Mouse (Mus musculus) heart, adult 11 months (tissue): ENCODE measurements around the gene Sgpp2.

Experiments
- DNase-seq: peaks from one replicate; pipeline ENCODE4 v3.0.0; 2022

Sgpp2 gene

GRCm38 (mm10) chr1:78339941-78340340 lies 29.8 kb downstream of the Sgpp2 start:
- DNase-seq, result peak; percentile 70

- DNase-seq, result peak; percentile 6
Measured at GRCm38 (mm10) chr1:78340584-78340983, 30.4 kb downstream of the Sgpp2 start.

DNA sequence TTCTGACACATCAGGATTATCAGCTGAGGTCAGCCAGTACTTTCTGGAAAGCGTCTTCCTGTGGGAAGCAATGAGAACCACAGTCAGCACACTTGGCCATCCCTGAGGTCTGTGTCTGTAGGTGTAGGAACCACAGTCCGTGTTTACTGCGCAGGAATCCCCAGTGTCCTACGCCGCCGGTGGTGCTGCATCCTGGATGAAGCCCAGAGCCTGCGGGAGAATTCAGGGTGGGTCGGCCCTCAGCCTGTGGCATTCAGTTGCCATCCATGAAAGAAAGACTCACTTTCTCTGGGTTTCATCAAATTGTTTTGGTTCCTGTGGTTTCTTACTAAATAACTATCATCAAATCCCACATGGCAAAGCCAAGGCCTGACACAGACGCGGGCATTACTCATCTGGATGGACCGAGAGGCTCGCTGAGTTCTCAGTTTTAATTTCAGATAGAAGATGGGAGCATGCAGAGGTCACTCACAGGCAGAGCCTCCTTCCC lies 37.2 kb downstream of the Sgpp2 start:
- DNase-seq, result peak; percentile 89

DNA sequence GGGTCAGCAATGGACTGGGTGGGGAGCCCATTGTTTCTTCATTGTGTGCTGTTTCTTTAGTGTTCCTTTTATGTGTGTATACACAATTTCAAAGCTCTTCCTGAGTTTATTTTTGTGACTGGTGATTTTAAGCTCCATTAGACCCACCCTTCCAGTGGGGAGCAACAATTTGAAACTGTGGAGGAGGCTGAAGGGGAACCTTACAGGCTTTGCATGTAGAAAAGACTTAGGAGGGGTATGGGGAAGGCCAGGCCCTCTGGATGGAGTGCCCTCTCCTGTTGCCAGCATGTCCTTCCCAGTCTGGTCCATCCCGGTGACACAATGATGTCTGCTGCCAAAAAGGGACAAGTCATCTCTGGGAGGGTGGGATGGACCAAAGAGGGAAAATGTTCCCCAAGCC lies 39.1 kb downstream of the Sgpp2 start:
- peak; percentile 85 for DNase-seq

DNA sequence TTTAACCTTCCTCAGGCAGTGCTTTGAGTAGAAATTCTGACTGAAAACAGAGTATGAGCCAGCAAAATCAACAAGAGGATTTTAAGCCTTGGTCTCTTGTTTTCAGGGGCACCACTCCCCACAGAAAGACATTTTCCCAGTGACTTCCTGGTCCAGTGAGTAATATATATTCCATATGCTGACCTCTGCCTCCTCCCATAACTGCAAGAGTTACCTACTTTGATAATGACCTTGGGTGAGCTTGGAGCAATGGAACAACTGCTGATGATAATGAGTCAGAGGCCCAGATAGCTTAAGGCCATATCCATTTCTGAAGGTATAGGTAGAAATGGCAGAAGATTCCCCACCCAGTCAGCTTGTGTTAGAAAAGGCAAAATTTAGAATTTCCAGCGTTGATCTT lies 43.1 kb downstream of the Sgpp2 start:
- DNase-seq, result peak; percentile 43

- DNase-seq, result peak; percentile 89
Measured at GRCm38 (mm10) chr1:78355123-78355522, 45.0 kb downstream of the Sgpp2 start.

- DNase-seq, result peak; percentile 73
Measured at GRCm38 (mm10) chr1:78357415-78357814, 47.3 kb downstream of the Sgpp2 start.

- DNase-seq, result peak; percentile 2
Measured at GRCm38 (mm10) chr1:78357868-78358267, 47.7 kb downstream of the Sgpp2 start.

DNA sequence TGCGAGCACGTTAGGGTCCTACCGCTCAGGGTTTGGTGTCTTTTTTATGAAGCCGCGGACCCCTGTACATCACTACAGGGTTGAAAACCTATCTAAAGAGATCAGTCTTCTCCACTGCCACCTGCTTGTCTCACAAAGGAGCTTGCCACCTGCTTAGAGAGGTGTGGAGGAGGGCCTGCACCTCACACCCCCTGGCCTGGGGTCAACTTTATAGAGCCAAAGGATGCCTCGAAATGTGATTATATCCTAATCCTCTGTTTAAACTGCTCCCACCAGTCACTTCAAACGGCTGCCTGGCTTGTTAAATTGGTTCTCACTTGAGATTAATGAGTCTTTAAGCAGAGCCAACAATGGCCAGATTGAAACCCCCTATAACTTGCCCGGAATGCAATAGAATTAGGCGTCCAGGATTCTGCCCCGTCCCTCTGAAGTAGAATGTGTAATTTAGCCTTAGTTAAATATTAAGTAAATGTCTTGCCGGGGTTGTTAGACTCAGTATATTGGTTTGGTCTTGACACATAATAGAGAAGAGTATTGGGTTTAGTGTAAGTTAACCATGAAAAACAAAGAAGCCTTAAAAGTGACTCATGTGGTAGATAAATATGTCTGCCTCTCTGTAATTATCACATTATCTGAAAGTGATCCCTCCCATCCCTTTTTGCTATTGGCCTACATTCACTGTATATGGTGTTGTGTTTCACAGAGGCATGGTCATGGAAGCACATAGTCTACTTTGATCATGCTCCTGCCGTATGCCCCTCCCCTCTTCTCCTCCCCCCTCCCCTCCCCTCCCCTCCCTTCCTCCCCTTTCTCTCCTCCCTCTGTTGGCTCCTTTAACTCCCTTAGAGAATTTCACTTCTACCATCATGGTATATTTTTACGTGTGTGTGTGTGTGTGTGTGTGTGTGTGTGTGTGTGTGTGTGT lies 54.1 kb downstream of the Sgpp2 start:
- DNase-seq, result no peak

DNA sequence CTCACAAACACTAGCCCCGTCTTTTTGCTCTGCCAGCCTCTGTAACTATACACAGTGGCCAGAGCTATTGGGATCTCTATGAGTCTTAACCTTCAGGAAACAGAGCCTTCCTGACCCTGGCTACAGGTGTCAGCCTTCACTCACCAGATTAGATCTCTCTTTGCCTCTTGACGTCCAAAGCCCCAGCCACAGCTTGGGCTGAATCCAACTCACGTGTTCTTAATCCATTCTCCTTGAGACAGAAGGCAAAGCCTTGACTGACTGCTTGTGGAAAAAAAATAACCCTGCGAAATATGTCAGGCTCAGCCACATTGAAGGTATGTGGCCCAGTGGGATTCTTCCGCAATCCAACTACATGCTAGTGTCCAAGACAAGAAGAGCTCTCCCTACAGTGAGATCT lies 57.7 kb downstream of the Sgpp2 start:
- DNase-seq, result no peak

DNA sequence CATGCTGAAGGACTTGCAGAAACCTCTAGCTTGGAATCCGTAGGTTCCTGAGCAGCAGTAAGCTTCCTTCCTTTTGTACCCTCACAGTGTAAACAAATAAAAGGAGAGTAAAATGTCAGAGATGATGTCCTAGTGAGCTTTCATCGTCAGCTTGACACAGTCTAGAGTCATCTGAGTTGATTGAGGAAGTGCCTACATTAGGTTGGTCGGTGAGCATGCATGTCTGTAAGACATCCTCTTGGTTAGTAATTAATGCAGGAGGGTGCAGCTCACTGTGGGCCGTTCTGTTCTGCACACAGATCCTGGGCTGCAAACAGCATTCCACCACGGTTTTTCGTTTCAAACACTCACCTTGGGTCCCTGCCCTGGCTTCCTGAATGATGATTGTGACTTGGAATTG lies 60.0 kb downstream of the Sgpp2 start:
- DNase-seq, result no peak

DNA sequence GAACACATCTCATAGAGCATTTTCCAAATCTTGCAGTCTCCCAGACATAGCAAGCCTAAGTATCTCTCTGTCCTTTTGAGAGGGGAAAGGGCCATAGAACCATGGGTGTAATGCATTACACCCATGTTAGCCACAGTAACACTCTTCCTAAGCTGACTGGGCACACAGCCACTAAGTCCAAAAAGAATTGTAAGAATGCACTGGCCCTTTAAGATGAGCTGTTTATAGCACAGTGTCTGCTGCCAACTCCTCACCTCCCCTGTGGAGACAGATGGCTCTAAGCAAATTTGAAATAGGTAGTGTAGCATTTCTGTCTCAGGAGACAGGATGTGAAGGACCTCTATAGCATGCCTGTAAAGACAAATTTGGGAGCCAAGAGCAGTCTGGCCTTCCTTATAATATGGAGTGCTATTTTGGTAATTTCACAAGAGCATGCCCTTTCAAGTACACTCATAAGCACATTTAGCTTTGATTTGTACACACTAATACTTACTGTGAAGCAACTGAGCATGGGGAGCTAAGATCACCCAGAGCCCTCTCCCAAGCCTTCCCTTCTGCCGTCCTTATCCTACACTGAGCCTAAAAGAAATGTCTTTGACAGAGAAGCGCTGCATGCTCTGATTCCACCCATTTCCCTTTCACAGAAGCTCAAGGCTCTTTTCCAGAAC lies 61.6 kb downstream of the Sgpp2 start:
- peak; percentile 90 for DNase-seq

DNA sequence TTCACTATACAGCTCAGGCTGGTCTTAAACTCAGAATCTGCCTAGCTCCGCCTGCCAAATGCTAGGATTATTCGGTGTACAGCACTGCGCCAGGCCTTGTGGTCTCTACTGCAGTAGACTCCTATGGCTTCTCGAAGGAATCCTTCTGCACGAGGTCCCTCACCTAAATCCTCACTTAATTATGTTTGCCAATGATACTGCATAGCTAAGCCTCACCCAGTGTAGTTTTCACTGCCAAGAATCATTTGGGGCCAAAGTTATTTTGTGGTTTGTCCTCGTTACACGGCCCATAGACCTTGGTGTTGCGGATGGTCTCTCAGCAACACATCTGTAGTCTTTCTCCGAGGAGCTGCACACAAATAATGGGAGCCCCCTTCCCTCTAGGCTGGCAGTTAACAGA lies 62.2 kb downstream of the Sgpp2 start:
- no peak for DNase-seq

DNA sequence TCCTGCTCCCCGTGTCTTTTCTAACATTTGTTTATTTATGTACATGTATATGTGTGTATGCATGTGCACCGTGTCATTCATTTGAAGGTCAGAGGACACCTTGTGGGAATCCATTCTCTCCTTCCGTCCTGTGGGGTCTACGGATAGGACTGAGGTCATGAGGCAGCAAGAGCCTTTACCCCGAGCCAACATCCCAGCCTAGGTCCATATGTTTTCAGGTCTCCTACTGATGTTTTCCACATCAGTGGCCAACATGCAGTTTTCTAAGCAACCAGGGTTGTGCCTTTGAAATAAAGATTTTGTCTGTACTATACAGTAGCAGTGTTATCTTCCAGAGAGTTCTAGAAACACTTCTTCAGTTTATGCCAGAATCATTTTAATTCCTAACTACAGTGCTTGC lies 63.7 kb downstream of the Sgpp2 start:
- DNase-seq, result no peak

DNA sequence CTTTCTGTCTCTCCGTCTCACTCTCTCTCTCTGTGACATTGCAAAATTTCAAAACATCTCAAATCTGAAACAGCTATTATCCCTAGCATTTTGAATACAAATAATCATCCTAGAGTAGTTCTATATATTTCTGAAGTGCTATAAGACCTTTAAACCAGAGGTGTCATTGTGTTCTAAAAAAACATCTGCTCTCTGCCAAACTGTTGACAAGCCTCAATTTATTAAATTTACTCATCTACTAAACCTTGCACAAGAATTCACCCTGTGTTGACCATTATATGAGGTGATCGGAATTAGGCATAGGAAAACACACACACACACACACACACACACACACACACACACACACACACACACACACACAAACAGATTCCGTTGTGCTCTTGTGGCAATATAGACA lies 64.9 kb downstream of the Sgpp2 start:
- no peak for DNase-seq

- DNase-seq, result no peak
Measured at GRCm38 (mm10) chr1:78380950-78381349, 70.8 kb downstream of the Sgpp2 start.

- DNase-seq, result no peak
Measured at GRCm38 (mm10) chr1:78387854-78388253, 77.7 kb downstream of the Sgpp2 start.

GRCm38 (mm10) chr1:78388848-78389247 lies 78.7 kb downstream of the Sgpp2 start:
- DNase-seq, result peak; percentile 58

GRCm38 (mm10) chr1:78395191-78395735 lies 85.1 kb downstream of the Sgpp2 start:
- DNase-seq, result peak; percentile 31

DNA sequence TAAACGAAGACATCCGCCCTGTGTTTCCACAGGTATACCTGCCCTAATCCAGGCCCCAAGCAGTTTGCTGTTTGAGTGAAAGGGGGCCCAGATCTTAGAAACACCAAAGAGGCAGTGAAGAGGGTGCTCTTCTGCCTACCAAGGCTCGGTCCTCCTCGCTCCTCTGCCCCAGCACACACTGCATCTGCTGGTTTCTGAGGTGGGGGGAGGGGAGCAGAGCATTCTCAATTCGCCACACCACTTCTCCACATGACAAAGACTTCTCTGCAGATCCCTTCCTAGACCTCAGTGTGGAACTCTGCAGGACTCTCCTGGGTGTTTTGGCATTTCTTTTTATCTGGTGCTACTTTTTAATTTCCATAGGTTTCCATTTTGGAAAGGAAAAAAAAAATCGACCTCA lies 85.6 kb downstream of the Sgpp2 start:
- DNase-seq, result peak; percentile 35

GRCm38 (mm10) chr1:78396320-78396913 lies 86.3 kb downstream of the Sgpp2 start:
- peak; percentile 64 for DNase-seq

GRCm38 (mm10) chr1:78399755-78400154 lies 89.6 kb downstream of the Sgpp2 start:
- peak; percentile 85 for DNase-seq

DNA sequence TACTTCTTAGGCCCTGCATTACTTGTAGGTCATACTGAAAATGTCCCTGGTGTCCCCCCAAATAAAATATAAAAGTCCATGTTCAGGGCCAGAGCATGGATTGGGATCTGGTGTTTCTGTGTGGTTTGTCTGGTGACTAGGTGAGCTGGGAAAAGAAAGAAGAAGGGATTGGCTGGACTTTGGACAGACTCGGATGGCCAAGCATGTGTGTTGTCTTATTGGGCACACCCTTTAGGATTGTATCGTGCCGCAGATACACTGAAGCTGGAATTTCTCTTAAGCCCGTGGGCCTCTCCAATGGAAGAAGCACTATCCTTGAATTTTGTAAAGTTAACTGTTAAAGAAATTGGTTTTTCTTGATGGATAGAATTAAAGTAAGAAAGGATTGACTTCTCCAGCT lies 91.3 kb downstream of the Sgpp2 start:
- no peak for DNase-seq
